Mouse (Mus musculus) olfactory bulb, adult 2 months (tissue): ENCODE data around the gene Gm4779. TPM values are rescaled to one million over a fixed set of nuclear protein-coding genes. Genes with fewer than 3 reads are reported as not detected.
"Not testable (repeated sequence)": the region's sequence is repeated elsewhere in the genome, so short reads cannot be mapped to it uniquely, and the experiment has no call there.

Experiments
- H3K27ac ChIP-seq: fragments of 200-500 bp; 2 replicates; pipeline ENCODE4 v1.5.1; 2012; ENCODE audit warnings: low read depth, low read length; ENCODE audit not compliant: insufficient read depth
- H3K4me1 ChIP-seq: fragments of 200-500 bp; 2 replicates; pipeline ENCODE4 v1.6.1; 2012; ENCODE audit warnings: low read length; ENCODE audit not compliant: control insufficient read depth, insufficient read depth
- H3K4me3 ChIP-seq: fragments of 200-500 bp; 2 replicates; pipeline ENCODE4 v1.5.1; 2012; ENCODE audit warnings: mild to moderate bottlenecking, low read depth, low read length, moderate library complexity; ENCODE audit not compliant: insufficient read depth
- CTCF ChIP-seq: fragments of 200-500 bp; IDR thresholded peaks from 2 replicates; pipeline ENCODE4 v1.5.1; 2012; ENCODE audit warnings: low read depth, mild to moderate bottlenecking, low read length, moderate library complexity; ENCODE audit not compliant: insufficient read depth
- POLR2A ChIP-seq: fragments of 200-500 bp; IDR thresholded peaks from 2 replicates; pipeline ENCODE4 v1.6.1; 2012; ENCODE audit warnings: mild to moderate bottlenecking, low read depth, low read length, moderate library complexity; ENCODE audit not compliant: insufficient read depth
- WGBS: fragments of 180-500 bp; shearing (Covaris S2); methylation state at CpG from one replicate; pipeline ENCODE4 v1.1.7; 2018; 5-methylcytosine and 5-hydroxymethylcytosine counted together
- polyA plus RNA-seq: library from polyadenylated mRNA; stranded (reverse); fragments of >200 nt; gene quantifications from 2 replicates; pipeline ENCODE4 v1.2.4, GENCODE M21; 2012; ENCODE audit warnings: low replicate concordance; ENCODE audit not compliant: missing spikeins, insufficient read depth, insufficient read length

Gene Gm4779
- not detected in 2 replicates for polyA plus RNA-seq

- no peak within 1 kb of the TSS for H3K4me3 ChIP-seq
- H3K27ac ChIP-seq: no peak within 1 kb of the TSS
- 95% methylated on average over 35 of the region's 35 CpGs for WGBS
- no peaks in the 10 kb centered on the region for H3K4me1 ChIP-seq
- no peak for TF ChIP-seq POLR2A
- TF ChIP-seq CTCF: no peak
Observed at GRCm38 (mm10) chrX:101794342-101794741, at the start of gene Gm4779, which contains the start of gene 8030474K03Rik. Gene Gm4779, minus strand, starts transcription at chrX:101794423. Gene 8030474K03Rik, plus strand, starts transcription at chrX:101794656.

- not testable (repeated sequence) for H3K4me3 ChIP-seq, H3K4me1 ChIP-seq, H3K27ac ChIP-seq
Observed at GRCm38 (mm10) chrX:101819980-101820379, 25.8 kb upstream of the Gm4779 start.

- Histone ChIP-seq H3K4me3 (no peak overlapping the region), H3K4me1 (peaks cover 2% of the 10 kb centered on the region; the same call in 1 of the 2 replicates), H3K27ac (no peak overlapping the region)
- TF ChIP-seq CTCF: 0 out of 2 replicates have a peak, but pooled peaks have one; percentile 5
- no peak for TF ChIP-seq POLR2A
- WGBS: 63% methylated on average over 1 of the region's 1 CpGs
Observed at GRCm38 (mm10) chrX:101819163-101819562, 24.9 kb upstream of the Gm4779 start.

GRCm38 (mm10) chrX:101811750-101812149 lies 17.5 kb upstream of the Gm4779 start:
- WGBS: 38% methylated on average over 3 of the region's 3 CpGs
- TF ChIP-seq POLR2A: no peak
- TF ChIP-seq CTCF: no peak
- Histone ChIP-seq H3K4me1 (no peaks in the 10 kb centered on the region), H3K4me3 (no peak overlapping the region), H3K27ac (no peak overlapping the region)

GRCm38 (mm10) chrX:101805512-101805911 lies 11.3 kb upstream of the Gm4779 start:
- Histone ChIP-seq H3K4me3 (no peak overlapping the region), H3K27ac (no peak overlapping the region), H3K4me1 (no peaks in the 10 kb centered on the region)
- WGBS: 35% methylated on average over 2 of the region's 2 CpGs
- TF ChIP-seq POLR2A: no peak
- no peak for TF ChIP-seq CTCF

GRCm38 (mm10) chrX:101791551-101791950 lies 2.7 kb downstream of the Gm4779 start:
- WGBS: 49% methylated on average over 4 of the region's 4 CpGs
- Histone ChIP-seq H3K27ac (no peak overlapping the region), H3K4me1 (no peaks in the 10 kb centered on the region), H3K4me3 (no peak overlapping the region)
- no peak for TF ChIP-seq CTCF
- no peak for TF ChIP-seq POLR2A

- H3K27ac ChIP-seq: no peak overlapping the region
- WGBS: 28% methylated on average over 5 of the region's 5 CpGs
- no peaks in the 10 kb centered on the region for H3K4me1 ChIP-seq
- no peak for TF ChIP-seq CTCF
- TF ChIP-seq POLR2A: no peak
- H3K4me3 ChIP-seq: no peak overlapping the region
Observed at GRCm38 (mm10) chrX:101772035-101772434, 22.2 kb downstream of the Gm4779 start.

GRCm38 (mm10) chrX:101770307-101770706 lies 23.9 kb downstream of the Gm4779 start:
- H3K4me3 ChIP-seq: no peak overlapping the region
- 70% methylated on average over 3 of the region's 3 CpGs for WGBS
- TF ChIP-seq CTCF (no peak), POLR2A (no peak)
- no peak overlapping the region for H3K27ac ChIP-seq
- H3K4me1 ChIP-seq: no peaks in the 10 kb centered on the region

- H3K4me3 ChIP-seq: no peak overlapping the region
- H3K4me1 ChIP-seq: 0 out of 2 replicates have a peak, but pooled peaks cover 3% of the 10 kb centered on the region
- 53% methylated on average over 2 of the region's 2 CpGs for WGBS
- H3K27ac ChIP-seq: no peak overlapping the region
- no peak for TF ChIP-seq CTCF
- no peak for TF ChIP-seq POLR2A
Observed at GRCm38 (mm10) chrX:101769478-101769877, 24.7 kb downstream of the Gm4779 start.

- 72% methylated on average over 7 of the region's 7 CpGs for WGBS
- H3K27ac ChIP-seq: no peak overlapping the region
- 0 out of 2 replicates have a peak, but pooled peaks cover 3% of the 10 kb centered on the region for H3K4me1 ChIP-seq
- H3K4me3 ChIP-seq: no peak overlapping the region
- TF ChIP-seq CTCF (no peak), POLR2A (no peak)
Observed at GRCm38 (mm10) chrX:101767280-101767679, 26.9 kb downstream of the Gm4779 start.
